ENCODE assay signal across 11 mouse cellular contexts in genomic region chr8:99285103-99285502, GRCm38 (mm10).
"Had no signal": no experiment of that assay in that cellular context is flagged by ENCODE, and none has a peak within 500 bp of the region (broad histone marks: within the 10 kb centered on the region; RNA-seq: fewer than 3 reads in every experiment).

No protein-coding gene starts in this region.

- DNase-seq: lung, adult 18-20 months; lung, embryonic 14.5 days; lung, postnatal 10 days; lung, postnatal 36 days; midbrain, embryonic 14.5 days; right cerebral cortex, postnatal 25 days; thymus, adult 18-20 months; thymus, postnatal 14 days; thymus, postnatal 36 days had no signal

- ATAC-seq: liver, embryonic 12.5 days; midbrain, embryonic 16.5 days had no signal
